Mouse (Mus musculus): Measurements from ENCODE around the gene Olfr47.
"Not testable (repeated sequence)": the region's sequence is repeated elsewhere in the genome, so short reads cannot be mapped to it uniquely, and the experiment has no call there.

Gene Olfr47

GRCm38 (mm10) chr6:43231255-43231654 lies at the start of gene Olfr47:
Olfr47 (plus strand) TSS chr6:43231529.
- not testable (repeated sequence) for DNase-seq (ENCODE audit: low spot score)

GRCm38 (mm10) chr6:43190986-43191385 lies 40.3 kb upstream of the Olfr47 start:
- no peak for DNase-seq (ENCODE audit: low spot score)

GRCm38 (mm10) chr6:43196781-43197180 lies 34.5 kb upstream of the Olfr47 start, which contains the start of gene Olfr435:
Olfr435 (plus strand) TSS chr6:43197146.
- DNase-seq (ENCODE audit: low spot score), result no peak

GRCm38 (mm10) chr6:43198094-43198493 lies 33.2 kb upstream of the Olfr47 start:
- no peak for DNase-seq (ENCODE audit: low spot score)

- no peak for DNase-seq (ENCODE audit: low spot score)
Observed at GRCm38 (mm10) chr6:43202786-43203185, 28.5 kb upstream of the Olfr47 start.

GRCm38 (mm10) chr6:43205355-43205754 lies 26.0 kb upstream of the Olfr47 start:
- no peak for DNase-seq (ENCODE audit: low spot score)

- not testable (repeated sequence) for DNase-seq (ENCODE audit: low spot score)
Observed at GRCm38 (mm10) chr6:43212873-43213272, 18.5 kb upstream of the Olfr47 start, which contains the start of gene Olfr434. Olfr434 (plus strand) TSS chr6:43213021.

GRCm38 (mm10) chr6:43242061-43242460 lies 10.7 kb downstream of the Olfr47 start:
- no peak for DNase-seq (ENCODE audit: low spot score)

GRCm38 (mm10) chr6:43247396-43247795 lies 16.1 kb downstream of the Olfr47 start:
- no peak for DNase-seq (ENCODE audit: low spot score)

GRCm38 (mm10) chr6:43252994-43253393 lies 21.7 kb downstream of the Olfr47 start:
- DNase-seq (ENCODE audit: low spot score), result no peak

GRCm38 (mm10) chr6:43254193-43254926 lies 23.0 kb downstream of the Olfr47 start:
- no peak for DNase-seq (ENCODE audit: low spot score)

- DNase-seq (ENCODE audit: low spot score), result no peak
Observed at GRCm38 (mm10) chr6:43260756-43261155, 29.4 kb downstream of the Olfr47 start.

- DNase-seq (ENCODE audit: low spot score), result peak; percentile 86
Observed at GRCm38 (mm10) chr6:43265363-43266041, 34.2 kb downstream of the Olfr47 start, which contains the start of gene Arhgef5. Arhgef5 (plus strand) TSS chr6:43265582.

- DNase-seq (ENCODE audit: low spot score), result peak; percentile 80
Observed at GRCm38 (mm10) chr6:43266356-43266755, 35.0 kb downstream of the Olfr47 start.

- DNase-seq (ENCODE audit: low spot score), result no peak
Observed at GRCm38 (mm10) chr6:43272597-43272996, 41.3 kb downstream of the Olfr47 start.

GRCm38 (mm10) chr6:43274123-43274522 lies 42.8 kb downstream of the Olfr47 start:
- no peak for DNase-seq (ENCODE audit: low spot score)

GRCm38 (mm10) chr6:43278247-43278646 lies 46.9 kb downstream of the Olfr47 start:
- DNase-seq (ENCODE audit: low spot score), result no peak

- no peak for DNase-seq (ENCODE audit: low spot score)
Observed at GRCm38 (mm10) chr6:43280481-43280880, 49.2 kb downstream of the Olfr47 start.
